8 mouse cellular contexts compared by ENCODE assay signal in genomic region chr13:34963511-34964397, GRCm38 (mm10). TPM values are rescaled to one million over a fixed set of nuclear protein-coding genes. Genes with fewer than 3 reads are reported as not detected.
DNase-seq lines count a peak whose midpoint lies in the region; ATAC-seq and TF ChIP-seq lines count a peak whose summit lies in the region.

TSS of gene Eci3 (minus strand) at chr13:34963810.

- H3K9ac ChIP-seq in embryonic facial prominence, embryonic 14.5 days (ENCODE audit: low read depth, low read length) = peak within 1 kb of the TSS; percentile 59
- peak within 1 kb of the TSS; percentile 69 for H3K9ac ChIP-seq in heart, embryonic 14.5 days (ENCODE audit: low read length)
- peak within 1 kb of the TSS; percentile 74 for H3K9ac ChIP-seq in kidney, embryonic 16.5 days (replicated peaks; ENCODE audit: low read length)

- peak; percentile 79 for ATAC-seq in embryonic facial prominence, embryonic 14.5 days (ENCODE audit: low read depth)
- ATAC-seq in heart, embryonic 14.5 days (ENCODE audit: insufficient number of reproducible peaks, insufficient read depth, low FRiP score, low read depth) = 0 out of 2 replicates have a peak, but pooled peaks have one; percentile 68
- ATAC-seq in kidney, embryonic 16.5 days (ENCODE audit: low FRiP score, low TSS enrichment) = peak; percentile 93

- no peaks in the 10 kb centered on the region for H3K9me3 ChIP-seq in embryonic facial prominence, embryonic 14.5 days (ENCODE audit: control insufficient read depth, low read length)
- no peaks in the 10 kb centered on the region for H3K9me3 ChIP-seq in heart, embryonic 14.5 days (ENCODE audit: control insufficient read depth, low read length)
- H3K9me3 ChIP-seq in kidney, embryonic 16.5 days (ENCODE audit: low read length) = no peaks in the 10 kb centered on the region

- 14% methylated on average over 32 of the region's 32 CpGs for WGBS in spleen, adult 2 months
- 7% methylated on average over 32 of the region's 32 CpGs for WGBS in embryonic facial prominence, embryonic 14.5 days
- WGBS in heart, embryonic 14.5 days = 3% methylated on average over 32 of the region's 32 CpGs
- 2% methylated on average over 32 of the region's 32 CpGs for WGBS in kidney, embryonic 16.5 days

- H3K4me3 ChIP-seq in spleen, adult 2 months (ENCODE audit: extremely low read depth, insufficient read depth, insufficient read length) = 0 out of 2 replicates have a peak within 1 kb of the TSS, but pooled peaks have one; percentile 1
- peak within 1 kb of the TSS; percentile 45 for H3K4me3 ChIP-seq in embryonic facial prominence, embryonic 14.5 days (ENCODE audit: low read depth, low read length)
- H3K4me3 ChIP-seq in heart, embryonic 14.5 days (ENCODE audit: control insufficient read depth in 1 of 2, insufficient read depth in 1 of 2, low read depth in 1 of 2, low read length in 2 of 2) = peak within 1 kb of the TSS; percentile 41 to 52
- peak within 1 kb of the TSS; percentile 59 for H3K4me3 ChIP-seq in kidney, embryonic 16.5 days (ENCODE audit: low read length)

- peaks cover 5% of the 10 kb centered on the region for H3K27me3 ChIP-seq in spleen, adult 2 months (ENCODE audit: control insufficient read depth, insufficient read depth, low read length)
- H3K27me3 ChIP-seq in embryonic facial prominence, embryonic 14.5 days (replicated peaks; ENCODE audit: control insufficient read depth, insufficient read depth, low read length) = peaks cover 13% of the 10 kb centered on the region; the same call in 1 of the 2 replicates
- peaks cover 9% of the 10 kb centered on the region; the same call in 1 of the 2 replicates for H3K27me3 ChIP-seq in heart, embryonic 14.5 days (ENCODE audit: control insufficient read depth, insufficient read depth, low read length)
- peaks cover 3% of the 10 kb centered on the region; the same call in 1 of the 2 replicates for H3K27me3 ChIP-seq in kidney, embryonic 16.5 days (ENCODE audit: insufficient read depth, low read length)

- H3K4me1 ChIP-seq in spleen, adult 2 months (ENCODE audit: control insufficient read depth, insufficient read depth, insufficient read length) = no peaks in the 10 kb centered on the region
- peaks cover 5% of the 10 kb centered on the region; the same call in 1 of the 2 replicates for H3K4me1 ChIP-seq in embryonic facial prominence, embryonic 14.5 days (ENCODE audit: control insufficient read depth, insufficient read depth, low read length)
- H3K4me1 ChIP-seq in heart, embryonic 14.5 days (ENCODE audit: control insufficient read depth in 2 of 2, insufficient read depth in 2 of 2, low read length in 2 of 2) = peaks cover 2 to 5% of the 10 kb centered on the region in 2 experiments; a peak in 3 of 4 replicates
- peaks cover 11% of the 10 kb centered on the region; the same call in 1 of the 2 replicates for H3K4me1 ChIP-seq in kidney, embryonic 16.5 days (ENCODE audit: insufficient read depth, low read length)

- peak within 1 kb of the TSS; percentile 66 for H3K4me2 ChIP-seq in embryonic facial prominence, embryonic 14.5 days (ENCODE audit: low read depth, low read length)
- H3K4me2 ChIP-seq in heart, embryonic 14.5 days (ENCODE audit: low read length) = peak within 1 kb of the TSS; percentile 87
- peak within 1 kb of the TSS; percentile 93 for H3K4me2 ChIP-seq in kidney, embryonic 16.5 days (replicated peaks; ENCODE audit: low read depth, low read length)

- no peaks in the 10 kb centered on the region for H3K36me3 ChIP-seq in spleen, adult 2 months (ENCODE audit: control insufficient read depth, insufficient read depth, low read length)
- no peaks in the 10 kb centered on the region for H3K36me3 ChIP-seq in embryonic facial prominence, embryonic 14.5 days (ENCODE audit: control insufficient read depth, insufficient read depth, low read length)
- no peaks in the 10 kb centered on the region for H3K36me3 ChIP-seq in heart, embryonic 14.5 days (ENCODE audit: control insufficient read depth, insufficient read depth, low read length)
- H3K36me3 ChIP-seq in kidney, embryonic 16.5 days (ENCODE audit: insufficient read depth, low read length) = no peaks in the 10 kb centered on the region

- TF ChIP-seq POLR2A in spleen, adult 2 months (IDR thresholded peaks at IDR 0.05; ENCODE audit: low read depth, low read length) = no peak

- no peak within 1 kb of the TSS for H3K27ac ChIP-seq in spleen, adult 2 months (ENCODE audit: insufficient read depth, low read length)
- no peak within 1 kb of the TSS for H3K27ac ChIP-seq in embryonic facial prominence, embryonic 14.5 days (replicated peaks; ENCODE audit: low read depth, low read length)
- no peak within 1 kb of the TSS for H3K27ac ChIP-seq in heart, embryonic 14.5 days (replicated peaks in 1 of 2; ENCODE audit: control insufficient read depth in 1 of 2, insufficient read depth in 1 of 2, low read depth in 2 of 2, low read length in 2 of 2)
- no peak within 1 kb of the TSS for H3K27ac ChIP-seq in kidney, embryonic 16.5 days (ENCODE audit: low read length)

- DNase-seq in spleen, adult 2 months (ENCODE audit: low read depth in 1 of 2, low spot score in 2 of 2) = no peak
- no peak for DNase-seq in spleen, postnatal 36 days (ENCODE audit: low spot score in 2 of 2)
- peak; percentile 82 for DNase-seq in embryonic facial prominence, embryonic 14.5 days (ENCODE audit: low spot score)
- DNase-seq in lung, postnatal 14 days = peak; percentile 39
- peak; percentile 60 for DNase-seq in ovary, postnatal 36 days (ENCODE audit: low spot score)
- DNase-seq in thymus, adult 18-20 months = no peak

- TF ChIP-seq CTCF in spleen, adult 2 months (IDR thresholded peaks at IDR 0.05; ENCODE audit: extremely low read depth, insufficient read depth, insufficient read length, insufficient replicate concordance) = no peak

RNA-seq across cellular contexts. Expression of gene Eci3, which starts in this region (rescaled TPM):
- 0.07 TPM in 1 of 2 replicates, not detected in the other for polyA plus RNA-seq in spleen, adult 2 months (2012; rRNA removed)
- 1.0 and 2.1 TPM in 2 replicates for polyA plus RNA-seq in embryonic facial prominence, embryonic 14.5 days (2014; fragmentation: Nextera tagmentation; extraction: Ambion mirVana)
- polyA plus RNA-seq in heart, embryonic 14.5 days (2014; fragmentation: Nextera tagmentation; extraction: Ambion mirVana) = 0.49 and 0.66 TPM in 2 replicates
- 4.5 and 6.5 TPM in 2 replicates for polyA plus RNA-seq in kidney, embryonic 16.5 days (2015; fragmentation: Nextera tagmentation; extraction: Ambion mirVana)

Comparison
In these comparisons a context has a peak if more than half of its experiments do, and no peak if none do; other contexts are left out.
1. Peak in ATAC-seq, H3K4me3 ChIP-seq, H3K9ac ChIP-seq and H3K4me2 ChIP-seq in heart, embryonic 14.5 days; RNA of the gene not detected or under 1 TPM.
2. DNase-seq: peak in embryonic facial prominence, embryonic 14.5 days (single experiment), lung, postnatal 14 days (single experiment) and ovary, postnatal 36 days (single experiment); none in spleen, adult 2 months (0 of 2), spleen, postnatal 36 days (0 of 2) and thymus, adult 18-20 months (0 of 2).
3. H3K4me3 ChIP-seq: peak in every context shown above with its lines; median percentile 59 in kidney, embryonic 16.5 days; 46 in heart, embryonic 14.5 days; 45 in embryonic facial prominence, embryonic 14.5 days; 1 in spleen, adult 2 months.
4. Peak in every context shown above with its lines, with median percentiles within 50 percentile points of each other: ATAC-seq, H3K4me2 ChIP-seq and H3K9ac ChIP-seq.